18 mouse cellular contexts compared by ENCODE assay signal in genomic region chr2:20883288-20883687, GRCm38 (mm10).
DNase-seq lines count a peak whose midpoint lies in the region; TF ChIP-seq lines count a peak whose summit lies in the region.
"Had no signal": no experiment of that assay in that cellular context is flagged by ENCODE, and none has a peak within 500 bp of the region (broad histone marks: within the 10 kb centered on the region; RNA-seq: fewer than 3 reads in every experiment).

No protein-coding gene starts in this region.

- H3K27ac ChIP-seq in layer of hippocampus, adult 2 months: peak overlapping the region; percentile 75
- H3K27ac ChIP-seq: embryonic facial prominence, embryonic 13.5 days; gastrocnemius, adult 2 months; heart, embryonic 15.5 days; liver, embryonic 12.5 days; midbrain, embryonic 12.5 days had no signal

- no peak for TF ChIP-seq POLR2A in brain, embryonic 14.5 days (IDR thresholded peaks at IDR 0.05; ENCODE audit: borderline replicate concordance, extremely low read depth, insufficient read depth, insufficient read length, poor library complexity, severe bottlenecking)

- no peak for TF ChIP-seq CTCF in layer of hippocampus, adult 2 months (conservative IDR thresholded peaks at IDR 0.05)
- no peak for TF ChIP-seq CTCF in brain, embryonic 14.5 days (IDR thresholded peaks at IDR 0.05; ENCODE audit: borderline replicate concordance, extremely low read depth, insufficient read depth, insufficient read length)

- peak; percentile 18 for DNase-seq in heart, adult 11 months
- no peak for DNase-seq in heart, postnatal 25 days (ENCODE audit: low spot score)
- peak in 1 of 2 experiments; percentile 35 for DNase-seq in layer of hippocampus, adult 2 months (ENCODE audit: low spot score in 2 of 2)
- no peak for DNase-seq in layer of hippocampus, postnatal 25 days (ENCODE audit: extremely low spot score in 1 of 2, low spot score in 1 of 2)
- peak; percentile 7 for DNase-seq in NIH3T3 (ENCODE audit: low read depth)
- peak; percentile 68 for DNase-seq in brain, embryonic 14.5 days (ENCODE audit: low read depth)
- DNase-seq in adrenal gland, postnatal 36 days: no peak
- DNase-seq: cerebellum, adult 11-12 months; gastrocnemius, adult 2 months; kidney, adult 2 months; kidney, postnatal 14 days; lung, embryonic 14.5 days; spleen, adult 18-20 months; thymus, adult 2 months had no signal

- H3K4me3 ChIP-seq in layer of hippocampus, adult 2 months: no peak overlapping the region
- H3K4me3 ChIP-seq: embryonic facial prominence, embryonic 13.5 days; gastrocnemius, adult 2 months; heart, embryonic 15.5 days; liver, embryonic 12.5 days; midbrain, embryonic 12.5 days had no signal

- intact Hi-C loops in heart, postnatal 25 days (cut with DNase I): no loop called here

Comparison
In these comparisons a context has a peak if more than half of its experiments do, and no peak if none do; other contexts are left out.
1. DNase-seq: peak in heart, adult 11 months (single experiment), NIH3T3 (single experiment) and brain, embryonic 14.5 days (single experiment); none in heart, postnatal 25 days (single experiment), layer of hippocampus, postnatal 25 days (0 of 2) and adrenal gland, postnatal 36 days (0 of 2).